Comparison of ENCODE assay signal across 11 mouse cellular contexts in genomic region chr11:72133075-72133474, GRCm38 (mm10). TPM values are rescaled to one million over a fixed set of nuclear protein-coding genes. Genes with fewer than 3 reads are reported as not detected.
DNase-seq lines count a peak whose midpoint lies in the region; ATAC-seq and TF ChIP-seq lines count a peak whose summit lies in the region.
"Had no signal": no experiment of that assay in that cellular context is flagged by ENCODE, and none has a peak within 500 bp of the region (broad histone marks: within the 10 kb centered on the region; RNA-seq: fewer than 3 reads in every experiment).

No protein-coding gene starts in this region.

- no peak overlapping the region for H3K9ac ChIP-seq in heart, embryonic 12.5 days
- no peak overlapping the region for H3K9ac ChIP-seq in forebrain, postnatal 0 days
- H3K9ac ChIP-seq: heart, embryonic 13.5 days had no signal

- no peak for TF ChIP-seq CTCF in forebrain, postnatal 0 days (IDR thresholded peaks at IDR 0.05; ENCODE audit: low read depth)

- WGBS in heart, embryonic 12.5 days: 69% methylated on average over 10 of the region's 10 CpGs
- WGBS in forebrain, postnatal 0 days: 51% methylated on average over 10 of the region's 10 CpGs

- H3K27me3 ChIP-seq in heart, embryonic 12.5 days (replicated peaks): peaks cover 56% of the 10 kb centered on the region
- peaks cover 15% of the 10 kb centered on the region; the same call in 1 of the 2 replicates for H3K27me3 ChIP-seq in forebrain, postnatal 0 days (ENCODE audit: insufficient read depth, low read length)

- H3K4me3 ChIP-seq in heart, embryonic 12.5 days: no peak overlapping the region
- no peak overlapping the region for H3K4me3 ChIP-seq in forebrain, postnatal 0 days (ENCODE audit: low read depth, low read length)
- H3K4me3 ChIP-seq: heart, embryonic 13.5 days had no signal

- no peaks in the 10 kb centered on the region for H3K9me3 ChIP-seq in heart, embryonic 12.5 days (replicated peaks)
- no peaks in the 10 kb centered on the region for H3K9me3 ChIP-seq in forebrain, postnatal 0 days (ENCODE audit: low read length)
- H3K9me3 ChIP-seq: heart, embryonic 13.5 days had no signal

- peaks cover 46% of the 10 kb centered on the region for H3K4me1 ChIP-seq in heart, embryonic 12.5 days (replicated peaks)
- no peaks in the 10 kb centered on the region for H3K4me1 ChIP-seq in forebrain, postnatal 0 days (ENCODE audit: insufficient read depth)

- DNase-seq in heart, adult 11 months: peak; percentile 93
- peak; percentile 35 for DNase-seq in right cerebral cortex, postnatal 25 days
- DNase-seq in right cerebral cortex, postnatal 36 days (ENCODE audit: low spot score in 2 of 2): no peak
- peak; percentile 25 to 40 for DNase-seq in heart, postnatal 36 days
- DNase-seq in forebrain, postnatal 0 days: no peak
- no peak for DNase-seq in ovary, adult 18-20 months (ENCODE audit: low spot score)

- H3K36me3 ChIP-seq in heart, embryonic 12.5 days: no peaks in the 10 kb centered on the region
- H3K36me3 ChIP-seq in forebrain, postnatal 0 days (ENCODE audit: insufficient read depth): no peaks in the 10 kb centered on the region
- H3K36me3 ChIP-seq: heart, embryonic 13.5 days had no signal

- intact Hi-C loops in heart, postnatal 36 days (cut with DNase I): loop anchor here (5.0 kb wide), 2 partner anchors 66 to 81 kb away; no protein-coding TSS in a partner anchor

- no peak overlapping the region for H3K4me2 ChIP-seq in heart, embryonic 12.5 days
- no peak overlapping the region for H3K4me2 ChIP-seq in forebrain, postnatal 0 days (ENCODE audit: low read depth)

- H3K27ac ChIP-seq in heart, embryonic 12.5 days (ENCODE audit: poor library complexity, severe bottlenecking): no peak overlapping the region
- H3K27ac ChIP-seq in forebrain, postnatal 0 days (ENCODE audit: low read depth, low read length): no peak overlapping the region

- ATAC-seq in heart, embryonic 12.5 days (ENCODE audit: insufficient number of reproducible peaks, low FRiP score): no peak
- no peak for ATAC-seq in forebrain, postnatal 0 days
- ATAC-seq: forebrain, embryonic 14.5 days; inflammation-experienced regulatory T-cells, adult 6 months; midbrain, embryonic 16.5 days had no signal

RNA-seq across cellular contexts. Expression of gene Pitpnm3, which starts 2.5 kb away (rescaled TPM):
- polyA plus RNA-seq in heart, embryonic 12.5 days (2016; fragmentation: Nextera tagmentation; extraction: Ambion mirVana): 0.13 and 0.17 TPM in 2 replicates
- 1 to 10 TPM; 1.5 to 1.8 TPM for total RNA-seq in heart, postnatal 36 days (2021)
- total RNA-seq in forebrain, postnatal 0 days (2014; rRNA removed): 7.8 and 14.0 TPM in 2 replicates
- 1.9 and 3.2 TPM in 2 replicates for polyA plus RNA-seq in forebrain, postnatal 0 days (2015; fragmentation: Nextera tagmentation; extraction: Ambion mirVana)
- polyA plus RNA-seq: inflammation-experienced regulatory T-cells, adult 6 months had no signal

Comparison
In these comparisons a context has a peak if more than half of its experiments do, and no peak if none do; other contexts are left out.
1. DNase-seq: peak in heart, adult 11 months (single experiment), right cerebral cortex, postnatal 25 days (single experiment) and heart, postnatal 36 days (2 of 2); none in right cerebral cortex, postnatal 36 days (0 of 2), forebrain, postnatal 0 days (single experiment) and ovary, adult 18-20 months (single experiment).